Mouse (Mus musculus) urinary bladder, postnatal 36 days (tissue): ENCODE measurements around the gene H2afv.
"Not testable (repeated sequence)": the region's sequence is repeated elsewhere in the genome, so short reads cannot be mapped to it uniquely, and the experiment has no call there.

Source experiments
- DNase-seq, 2 experiments: peaks; one replicate each; pipeline ENCODE4 v3.0.0; 2022; ENCODE audit warnings: low spot score in 2 of 2, mixed read lengths in 1 of 2

H2afv gene

GRCm38 (mm10) chr11:6471054-6471453 is 26.8 kb upstream of the H2afv start:
- DNase-seq: no peak

GRCm38 (mm10) chr11:6468541-6468940 is 24.3 kb upstream of the H2afv start:
- peak in 1 of 2 experiments; percentile 28 for DNase-seq

- DNase-seq: peak in 1 of 2 experiments; percentile 51
Measured at GRCm38 (mm10) chr11:6465122-6465521, 20.9 kb upstream of the H2afv start.

DNA sequence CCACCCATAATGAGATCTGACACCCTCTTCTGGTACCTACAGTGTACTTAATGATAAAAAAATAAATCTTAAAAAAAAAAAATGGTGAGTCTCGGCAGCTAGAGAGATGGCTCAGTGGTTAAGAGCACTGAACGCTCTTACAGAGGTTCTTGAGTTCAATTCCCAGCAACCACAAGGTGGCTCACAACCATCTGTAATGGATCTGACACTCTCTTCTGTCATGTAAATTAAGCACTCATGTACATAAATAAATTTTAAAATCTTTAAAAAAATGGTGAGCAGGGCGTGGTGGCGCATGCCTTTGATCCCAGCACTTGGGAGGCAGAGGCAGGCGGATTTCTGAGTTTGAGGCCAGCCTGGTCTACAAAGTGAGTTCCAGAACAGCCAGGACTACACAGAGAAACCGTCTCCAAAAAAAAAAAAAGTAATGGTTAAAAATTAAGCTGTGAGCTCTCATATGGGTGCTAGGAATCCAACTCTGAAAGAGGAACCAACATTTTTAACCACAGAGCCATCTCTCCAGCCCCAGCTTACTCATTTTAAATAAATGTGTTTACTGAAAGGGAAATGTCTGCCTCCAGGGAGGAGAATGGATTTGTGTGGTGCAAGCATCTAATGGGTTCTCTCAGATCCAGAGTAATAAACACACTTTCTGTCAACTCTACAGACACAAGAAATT is 19.1 kb upstream of the H2afv start:
- no peak for DNase-seq

DNA sequence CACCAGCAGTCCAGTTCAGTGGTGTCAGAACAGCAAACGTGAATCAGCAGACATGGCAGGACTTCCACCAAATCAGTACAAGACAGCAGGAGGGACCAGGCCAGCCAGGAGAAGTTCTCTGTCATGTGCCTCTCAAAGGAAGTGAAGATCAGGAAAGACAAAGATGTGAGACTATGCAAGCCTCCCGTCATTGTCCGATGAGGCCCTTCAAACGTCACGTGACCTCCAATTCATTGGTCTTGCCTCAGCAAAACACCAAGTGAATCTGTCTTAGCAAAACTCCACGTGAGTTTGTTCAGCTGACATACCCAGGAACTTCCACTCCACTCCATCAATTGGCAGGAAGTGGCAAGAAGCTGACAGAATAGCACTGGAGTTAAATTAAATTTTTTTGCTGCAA is 11.8 kb upstream of the H2afv start:
- DNase-seq: no peak

GRCm38 (mm10) chr11:6448155-6448554 is 3.9 kb upstream of the H2afv start:
- DNase-seq: not testable (repeated sequence)

DNA sequence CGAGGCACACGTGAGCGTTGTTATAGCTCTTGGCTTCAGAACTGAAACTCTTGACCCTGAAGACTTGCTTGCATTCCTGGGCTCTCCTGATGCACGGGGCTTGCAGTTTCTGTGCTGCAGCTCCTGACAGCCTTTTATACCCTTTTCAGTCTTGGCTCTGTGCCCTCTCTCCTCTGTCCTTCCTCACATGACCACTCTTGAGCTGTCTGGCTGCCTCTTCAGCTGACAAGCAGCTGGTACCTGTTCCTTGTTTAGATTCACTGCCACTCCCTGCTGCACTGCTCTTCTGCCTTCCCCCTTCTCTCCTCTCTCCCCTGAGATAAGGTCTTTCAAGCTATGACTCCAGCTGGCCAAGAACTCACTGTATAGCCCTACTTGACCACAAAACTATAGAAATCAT is 3.2 kb upstream of the H2afv start:
- no peak for DNase-seq

DNA sequence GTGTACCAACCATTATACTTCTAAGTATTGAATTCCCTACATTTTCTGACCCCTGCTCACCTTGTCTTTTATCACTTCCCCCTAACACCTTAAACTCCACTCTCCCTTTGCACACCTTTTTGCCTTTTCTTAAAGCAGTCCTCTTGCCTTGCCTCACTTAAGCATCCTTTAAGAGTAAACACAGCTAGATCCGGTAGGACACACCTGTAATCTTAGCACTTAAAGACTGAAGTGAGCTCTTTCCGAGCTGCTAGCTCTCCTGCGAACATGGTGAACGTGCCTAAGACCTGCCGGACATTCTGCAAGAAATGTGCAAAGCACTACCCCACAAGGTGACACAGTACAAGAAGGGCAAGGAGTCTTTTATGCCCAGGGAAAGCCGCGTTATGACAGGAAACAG is 1.7 kb upstream of the H2afv start:
- no peak for DNase-seq

DNA sequence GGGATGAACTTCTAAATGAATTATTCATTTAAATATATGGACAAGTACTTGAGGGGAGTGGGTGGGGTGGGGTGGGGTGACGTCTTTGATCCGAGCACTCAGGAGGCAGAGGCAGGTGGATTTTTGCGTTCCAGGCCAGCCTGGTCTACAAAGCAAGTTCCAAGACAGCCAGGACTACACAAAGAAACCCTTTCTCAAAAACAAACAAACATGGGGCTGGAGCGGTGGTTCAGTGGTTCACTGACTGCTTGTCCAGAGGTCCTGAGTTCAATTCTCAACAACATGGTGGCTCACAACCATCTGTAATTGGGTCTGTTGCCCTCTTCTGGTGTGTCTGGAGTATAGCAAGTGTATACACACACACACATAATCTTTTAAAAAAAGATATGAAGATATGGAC is 1.2 kb upstream of the H2afv start:
- no peak for DNase-seq

- no peak for DNase-seq
Measured at GRCm38 (mm10) chr11:6443727-6444076, 541 bp downstream of the H2afv start.

- DNase-seq: no peak
Measured at GRCm38 (mm10) chr11:6443102-6443501, 1.1 kb downstream of the H2afv start.

- no peak for DNase-seq
Measured at GRCm38 (mm10) chr11:6442566-6442965, 1.7 kb downstream of the H2afv start.

DNA sequence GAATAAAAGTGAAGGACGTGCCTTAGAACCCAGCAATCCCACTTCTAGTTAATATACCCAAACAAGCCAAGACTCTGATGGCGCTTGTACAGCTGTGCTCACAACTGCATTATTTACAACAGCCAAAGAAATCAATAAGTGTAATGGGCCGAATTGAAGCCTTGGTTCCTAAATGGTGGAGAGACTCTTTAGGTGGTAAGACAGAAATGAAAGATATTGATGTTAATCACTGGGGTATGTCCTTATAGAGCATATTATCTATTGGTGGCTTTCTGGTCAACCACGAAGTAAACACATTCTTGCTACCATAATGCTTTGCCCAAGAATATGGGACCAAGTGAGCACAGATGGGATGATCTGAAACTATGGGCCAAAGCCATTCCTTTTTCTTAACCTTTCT is 4.1 kb downstream of the H2afv start:
- no peak for DNase-seq

GRCm38 (mm10) chr11:6437667-6438066 is 6.6 kb downstream of the H2afv start:
- no peak for DNase-seq

DNA sequence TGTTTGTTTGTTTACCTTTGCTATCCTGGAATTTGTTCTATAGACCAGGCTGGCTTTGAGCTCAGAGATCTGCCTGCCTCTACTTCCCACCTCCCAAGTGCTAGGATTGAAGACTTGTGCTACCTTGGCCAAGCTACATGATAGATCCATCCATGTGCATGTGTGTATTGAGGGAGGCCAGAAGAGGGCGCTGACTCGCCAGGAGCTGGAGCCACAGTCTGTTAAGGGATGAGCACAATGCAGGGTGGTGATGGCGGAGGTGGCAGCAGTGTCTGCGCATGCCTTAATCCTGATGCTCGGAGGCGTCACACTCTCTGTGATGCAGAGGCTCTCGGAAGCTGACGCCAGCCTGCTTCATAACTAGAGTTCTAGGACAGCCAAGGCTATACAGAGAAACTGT is 7.8 kb downstream of the H2afv start:
- peak in 1 of 2 experiments; percentile 31 for DNase-seq

- DNase-seq: no peak
Measured at GRCm38 (mm10) chr11:6430186-6430585, 14.1 kb downstream of the H2afv start.

- DNase-seq: no peak
Measured at GRCm38 (mm10) chr11:6420722-6421350, 23.4 kb downstream of the H2afv start.

- DNase-seq: no peak
Measured at GRCm38 (mm10) chr11:6420283-6420703, 23.9 kb downstream of the H2afv start.

DNA sequence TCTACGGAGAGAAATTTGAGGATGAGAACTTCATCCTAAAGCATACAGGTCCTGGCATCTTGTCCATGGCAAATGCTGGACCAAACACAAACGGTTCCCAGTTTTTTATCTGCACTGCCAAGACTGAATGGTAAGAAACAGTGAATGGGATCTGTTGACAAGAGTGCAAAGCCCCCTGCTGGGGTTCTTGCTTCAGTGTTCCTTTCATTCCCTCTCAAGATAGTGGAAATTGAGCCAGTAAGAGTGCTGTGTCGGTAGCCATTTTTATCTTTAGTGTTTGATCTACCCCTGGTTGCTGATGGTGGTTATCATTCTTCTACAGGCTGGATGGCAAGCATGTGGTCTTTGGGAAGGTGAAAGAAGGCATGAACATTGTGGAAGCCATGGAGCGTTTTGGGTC is 25.1 kb downstream of the H2afv start:
- DNase-seq: not testable (repeated sequence)

- DNase-seq: no peak
Measured at GRCm38 (mm10) chr11:6418751-6419150, 25.5 kb downstream of the H2afv start.

DNA sequence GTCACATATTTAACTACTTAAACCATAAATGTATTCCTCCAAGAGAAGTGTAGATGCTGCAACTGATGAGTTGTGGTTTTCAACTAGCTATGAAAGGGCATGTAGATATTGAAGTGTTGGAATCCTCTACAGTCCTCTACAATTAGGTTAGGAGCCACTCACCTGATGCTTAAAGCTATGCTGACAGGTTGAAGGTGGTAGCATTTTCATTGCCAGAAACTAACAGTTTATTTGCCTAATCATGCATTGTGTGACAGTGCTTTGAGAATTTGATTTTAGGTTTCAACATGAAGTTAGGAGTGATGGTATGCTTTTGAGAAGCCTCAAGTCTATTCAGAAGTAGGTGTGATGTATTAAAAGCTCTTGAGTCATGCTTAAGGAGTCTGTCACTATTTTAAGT is 26.8 kb downstream of the H2afv start:
- DNase-seq: no peak

- DNase-seq: no peak
Measured at GRCm38 (mm10) chr11:6417069-6417468, 27.2 kb downstream of the H2afv start.

DNA sequence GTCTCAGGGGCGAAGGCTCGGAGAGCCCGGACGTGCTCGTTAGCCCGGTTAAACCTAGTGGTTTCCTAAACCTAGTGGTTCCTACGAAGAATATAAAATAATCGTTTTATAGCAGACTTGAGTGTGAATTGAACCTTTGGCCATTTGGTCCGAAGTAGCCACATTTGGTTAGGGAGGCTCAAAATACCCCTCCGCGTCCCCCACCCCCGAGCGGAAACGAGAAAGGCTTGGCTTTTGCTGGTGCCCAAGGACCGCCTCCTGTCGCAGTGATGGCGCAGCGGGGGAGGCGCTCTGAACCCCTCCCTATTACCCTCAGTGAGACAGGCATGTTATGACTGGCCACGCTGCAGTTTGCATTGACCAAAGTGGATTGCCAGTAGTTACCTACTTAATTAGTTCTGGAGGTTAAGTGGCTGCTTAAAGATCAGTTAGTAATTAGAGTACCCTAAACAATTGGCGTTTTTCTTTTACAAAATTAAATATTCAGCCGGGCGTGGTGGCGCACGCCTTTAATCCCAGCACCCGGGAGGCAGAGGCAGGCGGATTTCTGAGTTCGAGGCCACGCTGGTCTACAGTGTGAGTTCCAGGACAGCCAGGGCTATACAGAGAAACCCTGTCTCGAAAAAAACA is 27.7 kb downstream of the H2afv start:
- peak; percentile 74 to 87 for DNase-seq
